Mouse (Mus musculus) cerebellum, postnatal 14 days (tissue): ENCODE data around the gene Map4k5.
A peak's percentile ranks its signal among the peaks of the same experiment; 100 is the strongest.

Experiments used
- DNase-seq, 2 experiments: peaks; one replicate each; pipeline ENCODE4 v3.0.0; 2021; ENCODE audit warnings: mixed read lengths in 2 of 2

Gene Map4k5

GRCm38 (mm10) chr12:69892371-69893251 lies at the start of gene Map4k5, which contains the start of gene Atl1:
Map4k5 (minus strand) TSS chr12:69893200.
Atl1 (plus strand) TSS chr12:69892614.
- peak; percentile 91 to 94 for DNase-seq

- DNase-seq, result no peak
These were observed 48.8 kb upstream of the Map4k5 start for GRCm38 (mm10) chr12:69941655-69942329.

GRCm38 (mm10) chr12:69939291-69939690 lies 46.3 kb upstream of the Map4k5 start:
- peak in 1 of 2 experiments; percentile 55 for DNase-seq

GRCm38 (mm10) chr12:69937731-69938130 lies 44.7 kb upstream of the Map4k5 start:
- no peak for DNase-seq

- no peak for DNase-seq
These were observed 33.7 kb upstream of the Map4k5 start for GRCm38 (mm10) chr12:69926716-69927115.

- peak; percentile 53 to 60 for DNase-seq
These were observed 31.0 kb upstream of the Map4k5 start for GRCm38 (mm10) chr12:69924012-69924411.

GRCm38 (mm10) chr12:69923603-69924002 lies 30.6 kb upstream of the Map4k5 start:
- no peak for DNase-seq

GRCm38 (mm10) chr12:69923128-69923527 lies 30.1 kb upstream of the Map4k5 start:
- DNase-seq, result no peak

GRCm38 (mm10) chr12:69922099-69922498 lies 29.1 kb upstream of the Map4k5 start:
- no peak for DNase-seq

GRCm38 (mm10) chr12:69917870-69918269 lies 24.9 kb upstream of the Map4k5 start:
- DNase-seq, result no peak

GRCm38 (mm10) chr12:69912737-69913136 lies 19.7 kb upstream of the Map4k5 start:
- DNase-seq, result no peak

GRCm38 (mm10) chr12:69911906-69912305 lies 18.9 kb upstream of the Map4k5 start:
- DNase-seq, result no peak

- DNase-seq, result peak; percentile 85 to 86
These were observed 15.5 kb upstream of the Map4k5 start for GRCm38 (mm10) chr12:69908511-69908900.

GRCm38 (mm10) chr12:69907667-69908510 lies 14.9 kb upstream of the Map4k5 start:
- DNase-seq, result peak; percentile 86 to 87

GRCm38 (mm10) chr12:69904991-69905390 lies 12.0 kb upstream of the Map4k5 start:
- no peak for DNase-seq

GRCm38 (mm10) chr12:69898119-69898518 lies 5.1 kb upstream of the Map4k5 start:
- no peak for DNase-seq

- no peak for DNase-seq
These were observed 2.0 kb upstream of the Map4k5 start for GRCm38 (mm10) chr12:69895046-69895445.

GRCm38 (mm10) chr12:69893927-69894326 lies 927 bp upstream of the Map4k5 start:
- no peak for DNase-seq

GRCm38 (mm10) chr12:69891721-69892120 lies 1.3 kb downstream of the Map4k5 start:
- DNase-seq, result no peak

- DNase-seq, result peak in 1 of 2 experiments; percentile 19
These were observed 2.5 kb downstream of the Map4k5 start for GRCm38 (mm10) chr12:69890476-69890875.

- DNase-seq, result no peak
These were observed 2.9 kb downstream of the Map4k5 start for GRCm38 (mm10) chr12:69890051-69890450.

GRCm38 (mm10) chr12:69888345-69888744 lies 4.7 kb downstream of the Map4k5 start:
- DNase-seq, result no peak

GRCm38 (mm10) chr12:69887776-69888175 lies 5.2 kb downstream of the Map4k5 start:
- no peak for DNase-seq
